Mouse (Mus musculus): ENCODE data around the gene Cubn.

The Cubn gene

GRCm38 (mm10) chr2:13233902-13234301 lies 257.7 kb downstream of the Cubn start:
- no peak for DNase-seq (ENCODE audit: low spot score)

GRCm38 (mm10) chr2:13233254-13233835 lies 258.3 kb downstream of the Cubn start:
- DNase-seq (ENCODE audit: low spot score) = no peak

- no peak for DNase-seq (ENCODE audit: low spot score)
Observed at GRCm38 (mm10) chr2:13232305-13232704, 259.3 kb downstream of the Cubn start.

- no peak for DNase-seq (ENCODE audit: low spot score)
Observed at GRCm38 (mm10) chr2:13229686-13230085, 261.9 kb downstream of the Cubn start.
